Mouse (Mus musculus) forebrain, embryonic 10.5 days (tissue): ENCODE results near the gene Thada. TPM values are rescaled to one million over a fixed set of nuclear protein-coding genes. Genes with fewer than 3 reads are reported as not detected.
"Not testable (repeated sequence)": the region's sequence is repeated elsewhere in the genome, so short reads cannot be mapped to it uniquely, and the experiment has no call there.

Source experiments
- DNase-seq: peaks from one replicate; pipeline ENCODE4 v3.0.0-alpha.2; 2017; ENCODE audit warnings: low spot score; ENCODE audit errors: extremely low spot score
- H3K27ac ChIP-seq: fragments of 300-500 bp; sonication (generic); 2 replicates; pipeline ENCODE4 v1.5.1; 2016; ENCODE audit warnings: mild to moderate bottlenecking
- H3K27me3 ChIP-seq: fragments of 300-500 bp; sonication (generic); 2 replicates; pipeline ENCODE4 v1.6.1; 2016; ENCODE audit warnings: mild to moderate bottlenecking; ENCODE audit not compliant: poor library complexity, severe bottlenecking
- H3K36me3 ChIP-seq: fragments of 300-500 bp; sonication (generic); replicated peaks from 2 replicates; pipeline ENCODE4 v1.6.1; 2016; ENCODE audit warnings: mild to moderate bottlenecking, moderate library complexity
- H3K4me1 ChIP-seq: fragments of 300-500 bp; sonication (generic); 2 replicates; pipeline ENCODE4 v1.6.1; 2016
- H3K4me3 ChIP-seq: fragments of 300-500 bp; sonication (generic); 2 replicates; pipeline ENCODE4 v1.5.1; 2016; ENCODE audit warnings: mild to moderate bottlenecking, moderate library complexity
- H3K9me3 ChIP-seq: fragments of 300-500 bp; sonication (generic); 2 replicates; pipeline ENCODE4 v1.6.1; 2016; ENCODE audit warnings: mild to moderate bottlenecking, moderate library complexity
- WGBS: fragments of 180-500 bp; shearing (Covaris S2); methylation state at CpG from one replicate; pipeline ENCODE4 v1.1.7; 2016; 5-methylcytosine and 5-hydroxymethylcytosine counted together
- polyA plus RNA-seq: library from polyadenylated mRNA; unstranded; fragments of >200 nt; fragmentation: Nextera tagmentation; extraction: Ambion mirVana; gene quantifications from 2 replicates; pipeline ENCODE4 v1.2.1, GENCODE M21; 2016

The Thada gene
- polyA plus RNA-seq, 1 experiment from 2014 or later: 12.1 TPM

GRCm38 (mm10) chr17:84195003-84195395 is 271.0 kb downstream of the Thada start:
- H3K27me3 ChIP-seq: peaks cover 4% of the 10 kb centered on the region; the same call in 1 of the 2 replicates
- peaks cover 29% of the 10 kb centered on the region for H3K4me1 ChIP-seq
- H3K36me3 ChIP-seq: peaks cover 26% of the 10 kb centered on the region
- peak overlapping the region; percentile 51; the same call in 1 of the 2 replicates for H3K27ac ChIP-seq
- DNase-seq: no peak
- no peak overlapping the region for H3K4me3 ChIP-seq
- 68% methylated on average over 4 of the region's 4 CpGs for WGBS
- no peaks in the 10 kb centered on the region for H3K9me3 ChIP-seq

- Histone ChIP-seq H3K4me1 (peaks cover 35% of the 10 kb centered on the region), H3K36me3 (peaks cover 21% of the 10 kb centered on the region), H3K27ac (0 out of 2 replicates have a peak overlapping the region, but pooled peaks have one; percentile 35), H3K27me3 (peaks cover 9% of the 10 kb centered on the region), H3K4me3 (no peak overlapping the region), H3K9me3 (no peaks in the 10 kb centered on the region)
- WGBS: 84% methylated on average over 4 of the region's 4 CpGs
- DNase-seq: no peak
These were observed 271.6 kb downstream of the Thada start for GRCm38 (mm10) chr17:84194282-84195002.

- H3K4me1 ChIP-seq: peaks cover 44% of the 10 kb centered on the region
- H3K36me3 ChIP-seq: peaks cover 21% of the 10 kb centered on the region
- H3K9me3 ChIP-seq: no peaks in the 10 kb centered on the region
- 93% methylated on average over 9 of the region's 9 CpGs for WGBS
- no peak for DNase-seq
- no peak overlapping the region for H3K27ac ChIP-seq
- no peak overlapping the region for H3K4me3 ChIP-seq
- peaks cover 10% of the 10 kb centered on the region for H3K27me3 ChIP-seq
These were observed 272.6 kb downstream of the Thada start for GRCm38 (mm10) chr17:84193411-84193810.

- H3K9me3 ChIP-seq: no peaks in the 10 kb centered on the region
- H3K36me3 ChIP-seq: peaks cover 21% of the 10 kb centered on the region
- 90% methylated on average over 4 of the region's 4 CpGs for WGBS
- peaks cover 10% of the 10 kb centered on the region for H3K27me3 ChIP-seq
- DNase-seq: no peak
- H3K4me1 ChIP-seq: peaks cover 41% of the 10 kb centered on the region
- H3K27ac ChIP-seq: no peak overlapping the region
- no peak overlapping the region for H3K4me3 ChIP-seq
These were observed 274.1 kb downstream of the Thada start for GRCm38 (mm10) chr17:84191946-84192345.

GRCm38 (mm10) chr17:84190885-84191284 is 275.1 kb downstream of the Thada start:
- Histone ChIP-seq H3K4me1 (peaks cover 48% of the 10 kb centered on the region), H3K9me3 (no peaks in the 10 kb centered on the region), H3K27me3 (peaks cover 10% of the 10 kb centered on the region), H3K36me3 (peaks cover 31% of the 10 kb centered on the region), H3K27ac (no peak overlapping the region), H3K4me3 (no peak overlapping the region)
- WGBS: 31% methylated on average over 8 of the region's 8 CpGs
- DNase-seq: peak; percentile 81

GRCm38 (mm10) chr17:84189127-84189854 is 276.7 kb downstream of the Thada start:
- 78% methylated on average over 5 of the region's 5 CpGs for WGBS
- DNase-seq: no peak
- Histone ChIP-seq H3K27me3 (peaks cover 10% of the 10 kb centered on the region), H3K4me3 (peak overlapping the region; percentile 77), H3K4me1 (peaks cover 52% of the 10 kb centered on the region), H3K36me3 (peaks cover 42% of the 10 kb centered on the region), H3K9me3 (no peaks in the 10 kb centered on the region), H3K27ac (peak overlapping the region; percentile 97)

- Histone ChIP-seq H3K4me3 (peak overlapping the region; percentile 77), H3K4me1 (peaks cover 55% of the 10 kb centered on the region), H3K36me3 (peaks cover 42% of the 10 kb centered on the region), H3K9me3 (no peaks in the 10 kb centered on the region), H3K27ac (peak overlapping the region; percentile 97), H3K27me3 (peaks cover 10% of the 10 kb centered on the region)
- WGBS: 1% methylated on average over 38 of the region's 38 CpGs
- DNase-seq: peak; percentile 92
These were observed 277.5 kb downstream of the Thada start for GRCm38 (mm10) chr17:84188374-84188961.

GRCm38 (mm10) chr17:84187727-84188373 is 278.2 kb downstream of the Thada start, which contains the start of gene Zfp36l2:
Zfp36l2 (minus strand) TSS chr17:84187947.
- under 1% methylated on average over 57 of the region's 76 CpGs for WGBS
- H3K4me1 ChIP-seq: peaks cover 61% of the 10 kb centered on the region

GRCm38 (mm10) chr17:84187264-84187663 is 278.7 kb downstream of the Thada start:
- not testable (repeated sequence) for H3K27me3 ChIP-seq, DNase-seq, H3K9me3 ChIP-seq
- peaks cover 67% of the 10 kb centered on the region for H3K4me1 ChIP-seq
- H3K4me3 ChIP-seq: peak overlapping the region; percentile 77
- WGBS: 0% methylated on average over 16 of the region's 37 CpGs
- H3K36me3 ChIP-seq: peaks cover 31% of the 10 kb centered on the region
- H3K27ac ChIP-seq: peak overlapping the region; percentile 97

More at GRCm38 (mm10) chr17:84187727-84188373, 278.2 kb downstream of the Thada start, which contains the start of gene Zfp36l2:
- peak; percentile 95 for DNase-seq
- Histone ChIP-seq H3K9me3 (no peaks in the 10 kb centered on the region), H3K27me3 (peaks cover 10% of the 10 kb centered on the region), H3K27ac (peak within 1 kb of the TSS; percentile 97), H3K4me3 (peak within 1 kb of the TSS; percentile 77), H3K36me3 (peaks cover 37% of the 10 kb centered on the region)

GRCm38 (mm10) chr17:84186451-84187202 is 279.4 kb downstream of the Thada start:
- Histone ChIP-seq H3K27ac (peak overlapping the region; percentile 94), H3K36me3 (peaks cover 24% of the 10 kb centered on the region), H3K9me3 (no peaks in the 10 kb centered on the region), H3K27me3 (peaks cover 10% of the 10 kb centered on the region), H3K4me3 (peak overlapping the region; percentile 71), H3K4me1 (peaks cover 73% of the 10 kb centered on the region)
- WGBS: 2% methylated on average over 80 of the region's 80 CpGs
- DNase-seq: peak; percentile 70

GRCm38 (mm10) chr17:84185581-84186450 is 280.2 kb downstream of the Thada start:
- DNase-seq: peak; percentile 65
- Histone ChIP-seq H3K4me1 (peaks cover 81% of the 10 kb centered on the region), H3K36me3 (peaks cover 22% of the 10 kb centered on the region), H3K4me3 (peak overlapping the region; percentile 71), H3K9me3 (no peaks in the 10 kb centered on the region), H3K27ac (peak overlapping the region; percentile 94), H3K27me3 (peaks cover 10% of the 10 kb centered on the region)
- WGBS: 1% methylated on average over 104 of the region's 108 CpGs
